Mouse (Mus musculus) 3134 (cell line): ENCODE results near the gene Scube1.
A peak's percentile ranks its signal among the peaks of the same experiment; 100 is the strongest.

Experiments
- DNase-seq: peaks from one replicate; pipeline ENCODE4 v3.0.0-alpha.2; 2011; ENCODE audit warnings: low spot score; ENCODE audit not compliant: insufficient read length; ENCODE audit errors: extremely low read depth

The Scube1 gene

GRCm38 (mm10) chr15:83667501-83667900 is 57.3 kb downstream of the Scube1 start:
- DNase-seq = no peak

GRCm38 (mm10) chr15:83666418-83666817 is 58.4 kb downstream of the Scube1 start:
- DNase-seq = no peak

DNA sequence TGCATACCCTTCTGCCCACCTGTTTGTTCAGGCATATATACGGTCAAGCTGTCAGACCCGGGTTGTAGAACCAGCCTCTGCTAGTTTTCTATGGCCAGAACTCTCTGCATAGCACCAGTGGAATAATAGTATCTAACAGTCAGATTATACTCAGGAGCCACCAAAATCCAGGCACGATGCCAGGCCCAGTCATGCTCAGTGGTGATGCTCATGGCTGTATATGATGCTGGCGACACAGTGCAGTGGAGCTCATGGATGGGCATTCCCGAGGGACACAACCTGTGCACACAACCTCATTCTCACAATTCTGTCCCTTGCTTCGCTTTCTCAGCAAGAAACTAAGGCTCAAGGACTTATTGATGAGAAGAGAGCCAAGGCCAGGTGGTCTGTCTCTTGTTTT is 58.8 kb downstream of the Scube1 start:
- DNase-seq = no peak

DNA sequence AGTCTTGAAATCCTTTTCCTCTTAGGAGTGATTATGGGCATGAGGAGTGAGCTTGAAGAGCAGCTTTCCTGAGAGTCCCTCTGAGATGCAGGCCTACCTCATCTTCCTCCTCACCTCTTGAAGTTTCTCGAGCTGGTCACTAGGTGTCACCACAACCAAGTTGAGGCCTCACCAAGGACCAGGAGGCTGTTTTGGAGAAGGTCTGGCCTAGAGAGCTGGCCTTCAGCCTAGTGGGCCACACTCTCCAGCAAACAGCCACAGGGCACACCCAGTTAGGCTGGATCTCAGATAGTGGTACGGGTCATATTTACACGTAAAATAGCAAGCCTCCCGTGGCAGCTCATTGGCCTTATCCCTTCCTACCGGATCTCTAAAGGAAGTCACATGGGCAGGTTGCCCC is 60.1 kb downstream of the Scube1 start:
- no peak for DNase-seq

DNA sequence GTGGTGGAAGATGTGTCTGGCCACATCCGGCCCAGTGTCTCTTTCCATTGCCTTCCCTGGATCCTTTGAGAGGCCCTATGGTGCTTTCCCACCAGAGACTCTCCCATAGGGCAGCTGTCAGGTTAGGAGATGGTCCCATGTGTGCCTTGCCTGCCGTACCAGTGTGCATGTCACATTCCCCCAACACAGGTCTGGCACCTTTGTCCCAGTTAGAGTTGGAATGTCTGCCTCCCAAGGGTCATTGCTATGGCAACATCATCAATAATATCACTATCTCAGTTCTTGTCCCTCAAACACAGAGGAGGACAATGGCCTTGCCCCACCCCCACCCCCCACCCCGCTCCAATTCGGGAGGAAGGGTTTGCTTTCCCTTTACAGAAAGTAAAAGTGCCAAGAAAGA is 61.8 kb downstream of the Scube1 start:
- no peak for DNase-seq

DNA sequence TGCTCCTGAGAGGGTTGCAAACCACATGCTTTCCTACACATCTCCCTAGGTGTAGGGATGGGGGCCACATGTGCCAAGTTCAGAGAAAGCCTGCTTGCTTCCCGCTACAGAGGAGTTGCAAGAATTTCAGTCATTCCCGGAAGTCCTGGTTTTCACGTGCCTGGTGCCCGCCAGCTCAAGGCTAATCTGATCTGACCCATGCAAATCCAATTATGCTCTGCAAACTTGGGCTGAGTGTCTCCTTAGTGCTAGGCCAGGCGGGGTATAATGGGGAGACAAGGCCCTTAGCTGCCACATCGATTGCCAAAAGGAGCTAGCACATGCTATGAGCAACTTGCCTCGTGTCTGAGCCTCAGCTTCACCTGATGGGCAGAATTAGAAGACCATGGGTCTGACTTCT is 62.7 kb downstream of the Scube1 start:
- DNase-seq = no peak

- no peak for DNase-seq
These were observed 82.3 kb downstream of the Scube1 start for GRCm38 (mm10) chr15:83642518-83642917.

GRCm38 (mm10) chr15:83640208-83640607 is 84.6 kb downstream of the Scube1 start:
- DNase-seq = no peak

DNA sequence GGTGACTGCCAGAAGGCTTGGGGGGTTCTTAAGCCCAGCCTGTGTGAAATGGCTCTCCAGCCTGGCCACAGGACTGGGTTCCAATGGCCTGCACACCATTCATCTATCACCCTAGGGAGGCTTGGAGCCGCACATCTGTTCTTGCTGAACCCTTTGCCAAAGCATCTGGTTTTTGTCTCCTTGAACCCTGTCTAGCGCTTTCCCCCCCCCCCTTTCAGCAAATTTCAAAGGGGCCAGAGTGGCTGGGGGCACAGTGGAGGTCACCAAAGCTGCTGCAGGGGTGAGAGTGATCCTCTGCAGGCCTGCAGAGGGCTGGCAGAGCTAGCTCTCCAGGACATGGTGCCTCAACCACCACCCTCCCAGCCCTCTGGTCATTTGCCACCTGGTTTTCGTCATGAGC is 85.7 kb downstream of the Scube1 start:
- no peak for DNase-seq

DNA sequence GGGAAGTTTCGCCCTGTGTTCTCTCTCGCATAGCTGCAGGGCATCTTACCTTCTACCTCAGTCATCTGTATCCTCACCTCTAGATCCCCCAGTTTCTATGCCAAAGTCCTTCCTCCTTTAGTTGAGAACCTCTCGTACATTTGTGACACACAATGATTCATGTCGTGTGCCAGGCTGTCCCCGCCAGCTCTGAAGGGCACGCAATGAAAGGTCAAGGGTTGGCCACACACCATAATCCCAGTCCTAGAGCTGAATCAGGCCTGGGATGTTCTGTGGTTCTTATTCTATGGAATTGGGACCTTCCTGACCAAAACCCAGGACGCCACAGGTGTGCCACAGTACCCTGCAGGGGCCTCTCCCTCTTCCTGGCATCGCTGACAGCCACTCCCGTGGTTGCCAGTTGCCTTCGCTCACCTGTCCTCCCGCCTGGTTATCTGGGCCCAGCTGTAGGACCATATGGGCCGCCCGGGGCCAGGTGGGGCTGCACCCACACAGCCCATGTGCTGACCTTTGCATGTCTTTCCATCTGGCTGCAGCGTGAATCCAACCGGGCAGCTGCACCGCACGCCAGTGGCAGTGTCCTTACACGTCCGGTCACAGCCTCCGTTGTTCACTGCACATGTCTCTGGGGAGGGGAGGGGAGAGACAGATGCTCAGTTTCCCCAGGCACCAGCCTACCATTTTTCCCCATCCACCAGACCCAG is 86.5 kb downstream of the Scube1 start:
- no peak for DNase-seq

GRCm38 (mm10) chr15:83636759-83637158 is 88.1 kb downstream of the Scube1 start:
- no peak for DNase-seq

- no peak for DNase-seq
These were observed 89.6 kb downstream of the Scube1 start for GRCm38 (mm10) chr15:83635251-83635650.

- DNase-seq = no peak
These were observed 90.7 kb downstream of the Scube1 start for GRCm38 (mm10) chr15:83634076-83634475.

- no peak for DNase-seq
These were observed 93.8 kb downstream of the Scube1 start for GRCm38 (mm10) chr15:83631071-83631470.

GRCm38 (mm10) chr15:83629716-83630115 is 95.1 kb downstream of the Scube1 start:
- DNase-seq = no peak

DNA sequence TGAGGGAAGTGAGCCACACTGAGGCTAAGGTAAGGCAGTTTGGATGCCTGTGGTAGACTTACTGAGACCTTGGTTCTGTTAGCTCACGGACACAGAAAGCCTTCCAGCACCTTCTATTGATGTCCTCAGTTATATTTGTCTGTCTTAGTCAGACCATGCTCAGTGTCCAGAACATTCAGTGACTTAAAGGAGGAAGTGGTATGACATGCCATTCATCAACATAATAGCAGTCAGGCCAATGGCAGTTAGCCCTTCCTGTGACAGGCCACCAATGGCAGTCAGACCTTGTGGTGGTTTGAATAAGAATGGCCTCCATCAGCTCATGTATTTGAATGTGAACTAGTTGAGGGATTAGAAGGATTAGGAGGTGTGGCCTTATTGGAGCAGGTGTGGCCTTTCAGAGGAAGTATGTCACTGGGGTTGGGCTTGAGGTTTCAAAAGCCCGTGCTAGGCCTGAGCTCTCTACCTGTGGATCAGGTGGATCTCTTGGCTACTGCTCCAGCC is 98.6 kb downstream of the Scube1 start:
- DNase-seq = no peak

DNA sequence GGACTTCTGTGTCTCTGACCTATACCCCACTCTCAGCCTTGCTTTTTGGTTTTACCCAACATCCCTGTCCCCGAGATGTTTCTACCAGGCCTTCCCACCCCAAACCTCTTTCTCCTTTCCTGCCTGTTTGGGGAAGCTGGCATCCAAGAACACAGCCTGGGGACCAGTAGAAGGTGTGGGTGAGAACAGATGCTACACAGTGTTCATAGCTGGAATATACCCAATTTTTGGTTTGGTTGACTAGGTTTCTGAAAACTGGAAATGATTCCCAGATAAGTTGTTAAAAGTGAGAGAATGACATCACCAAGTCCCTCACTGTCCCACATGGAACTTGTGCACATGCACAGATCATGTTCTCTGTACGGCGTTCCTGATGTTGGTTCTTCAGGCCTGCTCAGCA is 109.6 kb downstream of the Scube1 start:
- no peak for DNase-seq

GRCm38 (mm10) chr15:83607115-83607802 is 117.6 kb downstream of the Scube1 start:
- peak; percentile 46 for DNase-seq

GRCm38 (mm10) chr15:83606700-83607099 is 118.1 kb downstream of the Scube1 start:
- no peak for DNase-seq

DNA sequence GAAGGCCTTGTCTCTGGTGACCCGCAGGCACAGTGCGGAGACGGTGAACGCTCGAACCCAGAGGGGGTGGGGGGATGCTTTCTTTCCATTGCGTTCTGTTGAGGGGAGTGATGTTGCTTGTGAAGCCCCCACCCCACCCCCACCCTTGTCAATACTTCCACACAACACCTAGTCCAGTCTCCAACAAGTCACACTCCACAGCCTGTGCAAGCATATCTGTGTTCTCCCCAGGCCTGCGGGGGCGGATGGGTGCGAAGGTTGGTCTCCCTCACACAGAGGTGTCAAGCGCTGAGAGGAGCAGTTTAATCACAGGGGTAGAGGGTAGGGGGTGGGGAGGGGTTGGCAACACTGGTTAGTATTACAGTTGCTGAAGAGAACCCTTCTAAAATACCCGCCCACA is 118.6 kb downstream of the Scube1 start:
- DNase-seq = no peak

- DNase-seq = no peak
These were observed 121.4 kb downstream of the Scube1 start for GRCm38 (mm10) chr15:83603426-83603825.

DNA sequence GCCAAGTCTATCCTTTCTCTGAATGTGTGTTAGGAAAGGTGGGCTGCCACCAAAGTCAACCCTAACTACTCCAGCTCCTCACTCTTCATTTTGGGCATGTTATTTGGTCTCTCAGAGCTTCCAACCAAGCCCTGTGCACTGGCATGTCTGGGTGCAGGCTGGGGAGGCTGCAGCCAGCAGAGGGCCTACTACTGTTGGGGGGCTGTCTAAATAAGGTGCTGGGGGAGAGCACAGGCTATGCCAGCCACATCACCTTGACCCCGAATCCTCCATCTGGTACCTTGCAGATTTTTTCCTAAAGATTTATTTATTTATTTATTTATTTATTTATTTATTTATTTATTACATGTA is 121.8 kb downstream of the Scube1 start:
- DNase-seq = no peak
